Mouse (Mus musculus) limb, embryonic 11.5 days (tissue): ENCODE results near the gene Cyb5r1. TPM values are rescaled to one million over a fixed set of nuclear protein-coding genes. Genes with fewer than 3 reads are reported as not detected.

Source experiments
- ATAC-seq: fragments of 200-750 bp; cut with Nextera tagmentation; 2 replicates; pipeline ENCODE4 v1.8.0; 2017; ENCODE audit warnings: low read depth; ENCODE audit not compliant: insufficient number of reproducible peaks, low FRiP score, low TSS enrichment
- DNase-seq: peaks from one replicate; pipeline ENCODE4 v3.0.0-alpha.2; 2015; ENCODE audit warnings: low spot score
- H3K27ac ChIP-seq: fragments of 300-500 bp; sonication (generic); replicated peaks from 2 replicates; pipeline ENCODE4 v1.5.1; 2014; ENCODE audit warnings: low read depth, mild to moderate bottlenecking, low read length
- H3K27me3 ChIP-seq: fragments of 300-500 bp; sonication (generic); 2 replicates; pipeline ENCODE4 v1.6.1; 2014; ENCODE audit warnings: mild to moderate bottlenecking, low read length, mixed read lengths; ENCODE audit not compliant: control insufficient read depth, insufficient read depth
- H3K36me3 ChIP-seq: fragments of 300-500 bp; sonication (generic); 2 replicates; pipeline ENCODE4 v1.6.1; 2014; ENCODE audit warnings: mild to moderate bottlenecking, low read length, moderate library complexity, mixed read lengths; ENCODE audit not compliant: control insufficient read depth, insufficient read depth
- H3K4me1 ChIP-seq: fragments of 300-500 bp; sonication (generic); 2 replicates; pipeline ENCODE4 v1.6.1; 2014; ENCODE audit warnings: low read length, mixed read lengths; ENCODE audit not compliant: control insufficient read depth, insufficient read depth
- H3K4me2 ChIP-seq: fragments of 300-500 bp; sonication (generic); 2 replicates; pipeline ENCODE4 v1.6.1; 2014; ENCODE audit warnings: low read depth, mild to moderate bottlenecking, moderate library complexity; ENCODE audit not compliant: severe bottlenecking
- H3K4me3 ChIP-seq: fragments of 300-500 bp; sonication (generic); 2 replicates; pipeline ENCODE4 v1.5.1; 2014; ENCODE audit warnings: low read depth, low read length
- H3K9ac ChIP-seq: fragments of 300-500 bp; sonication (generic); 2 replicates; pipeline ENCODE4 v1.6.1; 2014; ENCODE audit warnings: mild to moderate bottlenecking, low read length
- H3K9me3 ChIP-seq: fragments of 300-500 bp; sonication (generic); 2 replicates; pipeline ENCODE4 v1.6.1; 2016; ENCODE audit warnings: low read length; ENCODE audit not compliant: control insufficient read depth
- WGBS: fragments of 180-500 bp; shearing (Covaris S2); extraction: QIAGEN DNeasy Blood & Tissue Kit; methylation state at CpG from one replicate; pipeline ENCODE4 v1.1.7; 2014; 5-methylcytosine and 5-hydroxymethylcytosine counted together
- polyA plus RNA-seq: library from polyadenylated mRNA; unstranded; fragments of >200 nt; fragmentation: Nextera tagmentation; extraction: Ambion mirVana; gene quantifications from 2 replicates; pipeline ENCODE4 v1.2.1, GENCODE M21; 2014

The Cyb5r1 gene
- polyA plus RNA-seq, 1 experiment from 2014 or later = 33.5 TPM

DNA sequence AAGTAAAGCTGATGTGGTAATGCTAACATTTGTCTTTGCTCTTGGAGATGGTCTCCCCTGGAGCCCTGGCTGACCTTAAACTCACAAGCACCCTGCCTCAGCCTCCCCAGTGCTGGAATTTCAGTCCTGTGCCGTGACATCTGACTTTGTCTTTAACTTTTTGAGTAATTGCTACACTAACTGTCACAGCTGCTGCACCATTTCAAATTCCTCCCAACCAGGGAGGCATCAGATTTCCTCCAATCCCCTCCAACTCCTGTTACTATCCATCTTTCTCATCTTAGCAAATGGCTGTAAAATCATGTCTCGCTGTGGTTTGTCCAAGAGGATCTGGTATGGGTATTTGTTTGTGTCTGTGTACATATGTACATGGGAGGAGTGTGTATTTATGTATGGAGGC lies 31.2 kb upstream of the Cyb5r1 start:
- H3K27ac ChIP-seq = no peak overlapping the region
- H3K9me3 ChIP-seq = no peaks in the 10 kb centered on the region
- H3K9ac ChIP-seq = no peak overlapping the region
- no peak overlapping the region for H3K4me2 ChIP-seq
- WGBS = 68% methylated on average over 2 of the region's 2 CpGs
- H3K4me3 ChIP-seq = no peak overlapping the region
- H3K4me1 ChIP-seq = no peaks in the 10 kb centered on the region
- DNase-seq = no peak
- ATAC-seq = no peak
- no peaks in the 10 kb centered on the region for H3K27me3 ChIP-seq
- H3K36me3 ChIP-seq = no peaks in the 10 kb centered on the region

DNA sequence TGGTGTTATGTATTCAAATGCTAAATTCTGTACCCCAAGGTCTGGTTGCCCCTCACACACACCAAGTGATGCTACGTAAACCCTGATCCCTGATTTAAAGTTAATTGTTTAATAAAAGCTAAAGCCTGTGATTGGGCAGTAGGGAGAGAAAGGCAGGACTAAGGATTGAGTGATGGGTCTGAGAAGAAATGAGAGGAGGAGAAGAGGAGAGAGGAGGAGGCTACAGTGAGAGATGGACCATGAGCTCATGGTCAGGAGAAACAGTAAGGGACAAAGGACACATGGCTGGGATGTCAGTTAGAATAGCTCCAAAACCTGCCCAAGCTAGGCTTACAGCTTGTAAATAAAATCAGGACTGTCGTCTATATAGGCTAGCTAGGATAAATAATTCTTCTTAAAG lies 24.3 kb upstream of the Cyb5r1 start:
- H3K9me3 ChIP-seq = no peaks in the 10 kb centered on the region
- no peaks in the 10 kb centered on the region for H3K4me1 ChIP-seq
- no peaks in the 10 kb centered on the region for H3K36me3 ChIP-seq
- no peak overlapping the region for H3K27ac ChIP-seq
- no peak overlapping the region for H3K9ac ChIP-seq
- DNase-seq (no peak), ATAC-seq (no peak)
- no peaks in the 10 kb centered on the region for H3K27me3 ChIP-seq
- 75% methylated on average over 2 of the region's 2 CpGs for WGBS
- H3K4me2 ChIP-seq = no peak overlapping the region
- no peak overlapping the region for H3K4me3 ChIP-seq

DNA sequence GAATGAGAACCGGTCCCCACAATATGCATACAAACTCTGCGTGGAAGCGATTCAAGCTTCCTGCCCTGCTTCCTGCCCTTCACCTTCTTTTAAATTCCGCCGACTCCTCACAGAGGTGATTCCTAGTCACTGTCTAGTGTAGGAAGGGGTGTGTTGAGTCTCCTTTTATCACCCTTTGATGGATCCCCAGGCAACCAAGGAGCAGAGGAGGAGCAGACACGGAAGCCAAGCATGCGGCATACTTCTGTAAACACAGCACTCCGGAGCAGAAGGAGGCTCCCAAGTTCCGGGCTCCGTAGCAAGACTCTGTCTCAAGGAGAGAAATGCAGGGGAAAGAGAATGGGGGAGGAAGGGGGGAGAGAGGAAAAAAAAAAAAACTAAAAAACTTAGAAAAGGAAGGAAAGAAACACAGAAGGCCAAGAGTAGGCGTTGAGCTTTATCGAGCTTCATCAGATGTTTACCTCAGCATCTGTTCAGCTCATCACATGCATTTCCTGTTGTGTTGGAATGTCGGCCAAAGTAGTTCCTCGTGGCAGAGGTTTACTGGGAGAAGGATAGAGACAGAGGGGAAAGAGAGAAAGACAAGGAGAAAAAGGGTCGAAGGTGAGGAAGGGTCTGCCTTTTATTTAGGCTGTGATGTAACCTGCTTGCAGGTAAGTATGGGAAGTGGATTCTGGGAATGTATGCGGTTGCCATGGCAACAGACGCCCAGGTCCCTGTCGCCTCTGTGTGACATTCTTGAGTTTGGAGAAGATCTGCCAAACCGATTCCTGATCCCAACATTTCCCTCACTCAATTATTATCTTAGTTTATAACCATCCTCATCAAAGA lies 23.3 kb upstream of the Cyb5r1 start:
- H3K4me2 ChIP-seq = peak overlapping the region; percentile 40
- H3K27ac ChIP-seq = no peak overlapping the region
- no peaks in the 10 kb centered on the region for H3K9me3 ChIP-seq
- peak overlapping the region; percentile 14; the same call in 1 of the 2 replicates for H3K4me3 ChIP-seq
- H3K27me3 ChIP-seq = no peaks in the 10 kb centered on the region
- no peaks in the 10 kb centered on the region for H3K4me1 ChIP-seq
- H3K36me3 ChIP-seq = no peaks in the 10 kb centered on the region
- H3K9ac ChIP-seq = no peak overlapping the region
- ATAC-seq (no peak), DNase-seq (peak; percentile 36)
- 3% methylated on average over 19 of the region's 19 CpGs for WGBS

DNA sequence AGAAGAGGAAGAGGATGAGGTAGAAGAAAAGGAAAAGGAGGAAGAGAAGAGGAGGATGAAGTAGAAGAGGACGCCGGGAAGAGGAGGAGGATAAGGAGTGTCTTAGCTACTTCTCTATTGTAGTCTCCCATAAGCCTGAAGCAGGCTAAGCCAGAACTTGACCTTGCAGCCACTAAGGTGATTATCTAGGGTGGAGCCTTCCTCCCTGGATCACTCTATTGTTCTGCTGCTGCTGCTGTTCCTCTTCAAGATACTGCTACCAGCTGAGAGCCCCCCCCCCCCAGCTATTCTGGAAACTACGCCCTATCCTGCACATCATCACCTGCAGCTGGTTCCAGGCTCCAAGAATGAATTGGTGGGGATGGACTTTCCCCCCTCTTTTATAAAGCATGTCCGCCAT lies 20.8 kb upstream of the Cyb5r1 start:
- H3K27ac ChIP-seq = no peak overlapping the region
- H3K4me2 ChIP-seq = no peak overlapping the region
- WGBS = 89% methylated on average over 4 of the region's 4 CpGs
- H3K4me3 ChIP-seq = no peak overlapping the region
- DNase-seq (no peak), ATAC-seq (no peak)
- no peak overlapping the region for H3K9ac ChIP-seq
- H3K4me1 ChIP-seq = no peaks in the 10 kb centered on the region
- no peaks in the 10 kb centered on the region for H3K9me3 ChIP-seq
- no peaks in the 10 kb centered on the region for H3K36me3 ChIP-seq
- no peaks in the 10 kb centered on the region for H3K27me3 ChIP-seq

DNA sequence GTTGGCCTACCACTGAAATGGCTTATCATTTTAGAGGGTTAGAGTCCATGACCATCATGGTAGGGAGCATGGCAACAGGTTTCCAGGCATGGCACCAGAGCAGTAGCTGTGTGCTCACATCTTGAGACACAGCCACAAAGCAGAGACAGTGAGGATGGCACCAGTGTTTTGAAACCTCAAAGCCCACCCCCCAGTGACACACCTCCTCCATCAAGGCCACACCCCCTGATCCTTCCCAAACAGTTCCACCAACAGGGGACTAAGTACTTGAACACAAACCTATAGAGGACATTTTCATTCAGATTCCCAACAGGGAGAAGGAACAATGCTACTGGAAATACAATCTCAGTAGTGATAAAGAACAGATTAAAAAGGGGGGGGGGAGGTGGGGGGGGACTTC lies 20.2 kb upstream of the Cyb5r1 start:
- no peak for DNase-seq
- no peak for ATAC-seq
- Histone ChIP-seq H3K4me3 (no peak overlapping the region), H3K36me3 (no peaks in the 10 kb centered on the region), H3K4me2 (no peak overlapping the region), H3K27ac (no peak overlapping the region), H3K27me3 (no peaks in the 10 kb centered on the region), H3K9me3 (no peaks in the 10 kb centered on the region), H3K4me1 (no peaks in the 10 kb centered on the region), H3K9ac (no peak overlapping the region)

DNA sequence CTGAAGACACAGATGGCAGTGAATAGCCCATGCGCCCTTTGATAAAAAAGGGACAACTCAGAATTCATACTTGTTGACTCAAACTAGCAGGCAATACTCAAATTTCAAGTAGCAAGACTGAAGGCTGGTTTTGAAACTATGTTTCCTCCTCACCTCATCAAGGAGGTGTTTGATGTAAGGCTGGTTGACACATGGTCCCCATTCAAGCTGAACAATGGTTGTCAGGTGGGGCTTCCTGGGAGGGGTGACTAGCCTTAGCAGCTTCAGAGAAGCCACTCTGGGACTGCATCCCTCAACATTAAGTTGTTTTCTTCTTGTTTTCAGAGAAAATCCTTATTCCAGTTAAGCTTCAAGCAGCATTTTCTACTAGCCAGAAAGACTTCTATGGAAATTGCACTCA lies 19.7 kb upstream of the Cyb5r1 start, which contains the start of gene 4933406M09Rik:
Gene 4933406M09Rik (plus strand): TSS at position 275 of the 400 bp plus-strand sequence.
- Histone ChIP-seq H3K9me3 (no peaks in the 10 kb centered on the region), H3K36me3 (no peaks in the 10 kb centered on the region), H3K9ac (no peak within 1 kb of the TSS), H3K27ac (no peak within 1 kb of the TSS), H3K4me3 (no peak within 1 kb of the TSS), H3K4me2 (no peak within 1 kb of the TSS), H3K4me1 (no peaks in the 10 kb centered on the region), H3K27me3 (no peaks in the 10 kb centered on the region)
- 96% methylated on average over 1 of the region's 1 CpGs for WGBS
- ATAC-seq = no peak
- no peak for DNase-seq

DNA sequence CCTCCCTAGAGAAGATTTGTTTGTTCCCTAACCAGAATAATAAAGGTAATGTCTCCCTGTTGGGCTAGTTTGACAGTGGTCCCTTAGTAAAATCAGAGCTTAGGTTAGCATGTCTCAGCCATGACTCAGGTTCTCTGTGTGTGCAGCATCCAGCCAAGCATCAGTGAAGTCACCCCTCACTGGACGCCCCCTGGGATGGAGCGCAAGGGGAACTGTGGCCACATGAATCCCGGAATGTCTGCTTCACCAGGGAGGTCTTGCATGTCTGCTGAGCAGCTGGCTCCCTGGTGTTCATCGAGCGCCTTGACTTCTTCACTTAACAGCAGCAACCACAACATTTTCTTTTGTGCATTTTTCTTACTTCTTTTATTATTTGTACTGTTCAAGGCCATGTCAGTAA lies 11.5 kb upstream of the Cyb5r1 start:
- ATAC-seq (no peak), DNase-seq (no peak)
- H3K27me3 ChIP-seq = no peaks in the 10 kb centered on the region
- 64% methylated on average over 5 of the region's 5 CpGs for WGBS
- H3K4me1 ChIP-seq = no peaks in the 10 kb centered on the region
- H3K27ac ChIP-seq = no peak overlapping the region
- no peaks in the 10 kb centered on the region for H3K36me3 ChIP-seq
- no peaks in the 10 kb centered on the region for H3K9me3 ChIP-seq
- no peak overlapping the region for H3K9ac ChIP-seq
- H3K4me3 ChIP-seq = no peak overlapping the region
- no peak overlapping the region for H3K4me2 ChIP-seq

DNA sequence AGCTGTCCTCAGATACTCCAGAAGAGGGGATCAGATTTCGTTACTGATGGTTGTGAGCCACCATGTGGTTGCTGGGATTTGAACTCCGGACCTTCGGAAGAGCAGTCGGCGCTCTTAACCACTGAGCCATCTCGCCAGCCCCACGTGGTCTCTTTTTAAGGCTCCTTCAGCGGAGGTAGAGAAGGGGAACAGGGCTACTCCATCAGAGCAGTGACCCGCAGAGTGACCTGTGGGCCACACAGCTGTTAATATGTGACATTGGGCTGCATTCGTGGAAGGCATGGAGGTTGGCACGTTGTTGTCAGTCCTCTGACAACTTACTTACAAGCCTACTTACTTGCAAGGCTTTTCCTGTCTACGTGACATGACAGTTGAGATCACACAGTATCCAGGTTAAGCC lies 7.1 kb upstream of the Cyb5r1 start:
- no peaks in the 10 kb centered on the region for H3K36me3 ChIP-seq

DNA sequence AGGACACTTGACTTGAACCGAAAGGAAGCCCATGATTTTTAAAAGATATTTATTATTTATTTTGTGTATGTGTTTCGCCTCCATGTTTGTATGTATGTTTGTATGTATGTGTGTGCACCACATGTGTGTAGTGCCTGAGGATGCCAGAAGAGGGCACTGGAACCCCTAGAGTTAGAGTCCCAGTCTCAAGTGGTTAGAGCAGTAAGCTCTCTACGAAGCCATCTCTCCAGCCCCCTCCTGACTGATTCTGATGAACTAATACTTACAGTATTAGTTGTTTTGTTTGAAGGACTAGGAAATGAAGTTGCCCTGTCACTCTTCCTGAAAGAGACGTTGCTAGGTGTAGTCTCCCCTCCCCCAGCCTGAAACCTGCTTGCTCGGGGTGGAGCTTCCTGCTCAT lies 5.6 kb upstream of the Cyb5r1 start:
- no peaks in the 10 kb centered on the region for H3K9me3 ChIP-seq
- H3K27me3 ChIP-seq = no peaks in the 10 kb centered on the region
- no peak overlapping the region for H3K27ac ChIP-seq
- H3K36me3 ChIP-seq = no peaks in the 10 kb centered on the region
- 73% methylated on average over 5 of the region's 5 CpGs for WGBS
- H3K4me1 ChIP-seq = no peaks in the 10 kb centered on the region
- H3K4me2 ChIP-seq = no peak overlapping the region
- H3K4me3 ChIP-seq = no peak overlapping the region
- no peak overlapping the region for H3K9ac ChIP-seq
- DNase-seq (no peak), ATAC-seq (no peak)

More for the DNA sequence above, 7.1 kb upstream of the Cyb5r1 start:
- Histone ChIP-seq H3K27me3 (no peaks in the 10 kb centered on the region), H3K9ac (no peak overlapping the region), H3K4me3 (no peak overlapping the region), H3K4me1 (no peaks in the 10 kb centered on the region), H3K9me3 (no peaks in the 10 kb centered on the region), H3K27ac (no peak overlapping the region), H3K4me2 (no peak overlapping the region)
- ATAC-seq = no peak
- 93% methylated on average over 12 of the region's 12 CpGs for WGBS
- no peak for DNase-seq
